Mouse (Mus musculus): ENCODE data around the gene Rhox3g. TPM values are rescaled to one million over a fixed set of nuclear protein-coding genes. Genes with fewer than 3 reads are reported as not detected.

Gene Rhox3g
- not detected for polyA plus RNA-seq (2017; shearing (Covaris generic))

GRCm38 (mm10) chrX:37628512-37628911 is at the start of gene Rhox3g:
Gene Rhox3g, minus strand, starts transcription at chrX:37628612.

GRCm38 (mm10) chrX:37673177-37673576 is 44.8 kb upstream of the Rhox3g start, which contains the start of gene Rhox2h:
Gene Rhox2h, minus strand, starts transcription at chrX:37673277.

GRCm38 (mm10) chrX:37668664-37669063 is 40.3 kb upstream of the Rhox3g start, which contains the start of gene Rhox3h:
Gene Rhox3h, minus strand, starts transcription at chrX:37668764.

GRCm38 (mm10) chrX:37651227-37651626 is 22.8 kb upstream of the Rhox3g start, which contains the start of gene Rhox4g:
Gene Rhox4g, minus strand, starts transcription at chrX:37651327.

GRCm38 (mm10) chrX:37643370-37643769 is 15.0 kb upstream of the Rhox3g start, which contains the start of gene Rhox2g:
Gene Rhox2g, minus strand, starts transcription at chrX:37643470.

GRCm38 (mm10) chrX:37607604-37608003 is 20.8 kb downstream of the Rhox3g start, which contains the start of gene Rhox4f:
Gene Rhox4f, minus strand, starts transcription at chrX:37607704.

GRCm38 (mm10) chrX:37580692-37581091 is 47.7 kb downstream of the Rhox3g start, which contains the start of gene Rhox3f:
Gene Rhox3f, plus strand, starts transcription at chrX:37580992.

Other genes starting within 250 kb of the Rhox3g start
- gene Rhox3a2, start 248.6 kb downstream of the Rhox3g start, polyA plus RNA-seq (2017; shearing (Covaris generic)) = not detected
- not detected for gene Rhox4a2, start 237.8 kb downstream of the Rhox3g start, polyA plus RNA-seq (2017; shearing (Covaris generic))
- not detected for gene Rhox2b, start 216.5 kb downstream of the Rhox3g start, polyA plus RNA-seq (2017; shearing (Covaris generic))
- gene Rhox4b, start 196.1 kb downstream of the Rhox3g start, polyA plus RNA-seq (2017; shearing (Covaris generic)) = not detected
- gene Rhox2c, start 174.9 kb downstream of the Rhox3g start, polyA plus RNA-seq (2017; shearing (Covaris generic)) = not detected
- not detected for gene Rhox3c, start 170.0 kb downstream of the Rhox3g start, polyA plus RNA-seq (2017; shearing (Covaris generic))
- gene Rhox4c, start 148.3 kb downstream of the Rhox3g start, polyA plus RNA-seq (2017; shearing (Covaris generic)) = not detected
- gene Rhox2d, start 135.2 kb downstream of the Rhox3g start, polyA plus RNA-seq (2017; shearing (Covaris generic)) = not detected
- 0.17 TPM for gene Rhox4d, start 114.3 kb downstream of the Rhox3g start, polyA plus RNA-seq (2017; shearing (Covaris generic))
- not detected for gene Rhox2e, start 98.2 kb downstream of the Rhox3g start, polyA plus RNA-seq (2017; shearing (Covaris generic))
- not detected for gene Rhox3e, start 86.6 kb downstream of the Rhox3g start, polyA plus RNA-seq (2017; shearing (Covaris generic))
- gene Rhox4e, start 71.2 kb downstream of the Rhox3g start, polyA plus RNA-seq (2017; shearing (Covaris generic)) = not detected
- gene Rhox2f, start 57.2 kb downstream of the Rhox3g start, polyA plus RNA-seq (2017; shearing (Covaris generic)) = not detected
- not detected for gene Rhox3f, start 47.6 kb downstream of the Rhox3g start, polyA plus RNA-seq (2017; shearing (Covaris generic))
- not detected for gene Rhox4f, start 20.9 kb downstream of the Rhox3g start, polyA plus RNA-seq (2017; shearing (Covaris generic))
- gene Rhox2g, start 14.9 kb upstream of the Rhox3g start, polyA plus RNA-seq (2017; shearing (Covaris generic)) = not detected
- gene Rhox4g, start 22.7 kb upstream of the Rhox3g start, polyA plus RNA-seq (2017; shearing (Covaris generic)) = not detected
- not detected for gene Rhox3h, start 40.2 kb upstream of the Rhox3g start, polyA plus RNA-seq (2017; shearing (Covaris generic))
- not detected for gene Rhox2h, start 44.7 kb upstream of the Rhox3g start, polyA plus RNA-seq (2017; shearing (Covaris generic))
- gene Rhox5, start 176.2 kb upstream of the Rhox3g start, polyA plus RNA-seq (2017; shearing (Covaris generic)) = not detected
- gene Rhox6, start 198.3 kb upstream of the Rhox3g start, polyA plus RNA-seq (2017; shearing (Covaris generic)) = not detected
- not detected for gene Rhox7a, start 203.1 kb upstream of the Rhox3g start, polyA plus RNA-seq (2017; shearing (Covaris generic))